Mouse (Mus musculus) adrenal gland, postnatal 4 days (tissue): ENCODE measurements around the gene Slc39a5. TPM values are rescaled to one million over a fixed set of nuclear protein-coding genes. Genes with fewer than 3 reads are reported as not detected.

ENCODE experiments used
- DNase-seq, 2 experiments: peaks; one replicate each; pipeline ENCODE4 v3.0.0; 2021 to 2022; ENCODE audit warnings: low spot score in 2 of 2, mixed read lengths in 2 of 2
- total RNA-seq, 2 experiments: library from RNA; stranded (reverse); gene quantifications; 2 replicates each; pipeline ENCODE4 v1.2.3; 2021

Gene Slc39a5
- total RNA-seq, 2 experiments from 2014 or later, result 5.7 to 13.2 TPM

- peak; percentile 92 to 96 for DNase-seq
These were observed 10.4 kb upstream of the Slc39a5 start, which contains the start of the genes Nabp2 and Rnf41 for GRCm38 (mm10) chr10:128411211-128412054. Nabp2 (minus strand) TSS chr10:128411492. Rnf41 (plus strand) TSS chr10:128411657.

- DNase-seq, result no peak
These were observed 9.5 kb upstream of the Slc39a5 start for GRCm38 (mm10) chr10:128410560-128410845.

GRCm38 (mm10) chr10:128409692-128410559 is 8.9 kb upstream of the Slc39a5 start:
- DNase-seq, result peak; percentile 93 to 94

- no peak for DNase-seq
These were observed 7.8 kb upstream of the Slc39a5 start for GRCm38 (mm10) chr10:128408591-128409535.

GRCm38 (mm10) chr10:128403931-128404330 is 2.9 kb upstream of the Slc39a5 start:
- DNase-seq, result no peak

GRCm38 (mm10) chr10:128401638-128402037 is 609 bp upstream of the Slc39a5 start:
- DNase-seq, result no peak

- no peak for DNase-seq
These were observed 691 bp downstream of the Slc39a5 start for GRCm38 (mm10) chr10:128400338-128400737.

- DNase-seq, result no peak
These were observed 3.6 kb downstream of the Slc39a5 start for GRCm38 (mm10) chr10:128397466-128397865.

- DNase-seq, result no peak
These were observed 4.2 kb downstream of the Slc39a5 start for GRCm38 (mm10) chr10:128396716-128397264.

- DNase-seq, result no peak
These were observed 4.9 kb downstream of the Slc39a5 start for GRCm38 (mm10) chr10:128396017-128396673.

GRCm38 (mm10) chr10:128391850-128392249 is 9.2 kb downstream of the Slc39a5 start:
- DNase-seq, result no peak

GRCm38 (mm10) chr10:128390366-128390765 is 10.7 kb downstream of the Slc39a5 start:
- no peak for DNase-seq

GRCm38 (mm10) chr10:128389570-128389969 is 11.5 kb downstream of the Slc39a5 start:
- no peak for DNase-seq

GRCm38 (mm10) chr10:128388941-128389340 is 12.1 kb downstream of the Slc39a5 start:
- no peak for DNase-seq

GRCm38 (mm10) chr10:128385902-128386301 is 15.1 kb downstream of the Slc39a5 start:
- no peak for DNase-seq

GRCm38 (mm10) chr10:128382482-128382881 is 18.5 kb downstream of the Slc39a5 start:
- no peak for DNase-seq

GRCm38 (mm10) chr10:128380565-128380964 is 20.5 kb downstream of the Slc39a5 start:
- DNase-seq, result no peak

GRCm38 (mm10) chr10:128379260-128379659 is 21.8 kb downstream of the Slc39a5 start:
- DNase-seq, result no peak

GRCm38 (mm10) chr10:128378462-128378861 is 22.6 kb downstream of the Slc39a5 start:
- DNase-seq, result no peak

GRCm38 (mm10) chr10:128377940-128378448 is 23.0 kb downstream of the Slc39a5 start:
- no peak for DNase-seq
